Mouse (Mus musculus): ENCODE measurements at regions not wholly inside any gene's neighbourhood (a gene's known extent, or its start where the extent isn't known, plus 50 kb on each side); places are given as distances from the start of the nearest gene placed in this dataset.

GRCm38 (mm10) chr8:88934708-88935107 lies 109.3 kb downstream of the Sall1 start:
- Histone ChIP-seq H3K36me3 (no peaks in the 10 kb centered on the region), H3K4me1 (peaks cover 32% of the 10 kb centered on the region), H3K4me3 (no peak overlapping the region), H3K4me2 (replicated peaks) (no peak overlapping the region), H3K27ac (no peak overlapping the region), H3K9me3 (no peaks in the 10 kb centered on the region), H3K27me3 (peaks cover 47% of the 10 kb centered on the region), H3K9ac (no peak overlapping the region)
- WGBS = 84% methylated on average over 5 of the region's 5 CpGs
- ATAC-seq (ENCODE audit: low FRiP score, low read depth) = no peak

GRCm38 (mm10) chr8:88931050-88931449 lies 112.9 kb downstream of the Sall1 start:
- H3K36me3 ChIP-seq = no peaks in the 10 kb centered on the region
- H3K4me1 ChIP-seq = peaks cover 33% of the 10 kb centered on the region
- H3K27ac ChIP-seq = no peak overlapping the region
- WGBS = 83% methylated on average over 5 of the region's 5 CpGs
- H3K27me3 ChIP-seq = peaks cover 41% of the 10 kb centered on the region
- H3K4me3 ChIP-seq = no peak overlapping the region
- H3K4me2 ChIP-seq (replicated peaks) = no peak overlapping the region
- no peak for ATAC-seq (ENCODE audit: low FRiP score, low read depth)
- no peaks in the 10 kb centered on the region for H3K9me3 ChIP-seq
- no peak overlapping the region for H3K9ac ChIP-seq

GRCm38 (mm10) chr8:88930370-88930769 lies 113.6 kb downstream of the Sall1 start:
- Histone ChIP-seq H3K4me1 (peaks cover 27% of the 10 kb centered on the region), H3K9me3 (no peaks in the 10 kb centered on the region), H3K27ac (no peak overlapping the region), H3K4me2 (replicated peaks) (no peak overlapping the region), H3K4me3 (no peak overlapping the region), H3K9ac (no peak overlapping the region), H3K36me3 (no peaks in the 10 kb centered on the region), H3K27me3 (peaks cover 38% of the 10 kb centered on the region)
- 40% methylated on average over 2 of the region's 2 CpGs for WGBS
- no peak for ATAC-seq (ENCODE audit: low FRiP score, low read depth)

- peaks cover 44% of the 10 kb centered on the region for H3K27me3 ChIP-seq
- H3K27ac ChIP-seq = peak overlapping the region; percentile 52; the same call in 1 of the 2 replicates
- WGBS = 11% methylated on average over 7 of the region's 7 CpGs
- H3K4me3 ChIP-seq = no peak overlapping the region
- no peak overlapping the region for H3K9ac ChIP-seq
- no peaks in the 10 kb centered on the region for H3K36me3 ChIP-seq
- no peaks in the 10 kb centered on the region for H3K9me3 ChIP-seq
- H3K4me2 ChIP-seq (replicated peaks) = peak overlapping the region; percentile 23
- H3K4me1 ChIP-seq = peaks cover 27% of the 10 kb centered on the region
- peak; percentile 76 for ATAC-seq (ENCODE audit: low FRiP score, low read depth)
Measured at GRCm38 (mm10) chr8:88928675-88929377, 115.1 kb downstream of the Sall1 start.

- H3K27me3 ChIP-seq = peaks cover 24% of the 10 kb centered on the region
- no peak overlapping the region for H3K9ac ChIP-seq
- no peaks in the 10 kb centered on the region for H3K9me3 ChIP-seq
- no peak overlapping the region for H3K4me2 ChIP-seq (replicated peaks)
- ATAC-seq (ENCODE audit: low FRiP score, low read depth) = no peak
- H3K4me3 ChIP-seq = no peak overlapping the region
- WGBS = 55% methylated on average over 7 of the region's 7 CpGs
- H3K4me1 ChIP-seq = peaks cover 18% of the 10 kb centered on the region
- no peak overlapping the region for H3K27ac ChIP-seq
- no peaks in the 10 kb centered on the region for H3K36me3 ChIP-seq
Measured at GRCm38 (mm10) chr8:88922840-88923239, 121.1 kb downstream of the Sall1 start.

GRCm38 (mm10) chr8:88921967-88922366 lies 122.0 kb downstream of the Sall1 start:
- WGBS = 74% methylated on average over 4 of the region's 4 CpGs
- no peak overlapping the region for H3K27ac ChIP-seq
- H3K4me1 ChIP-seq = peaks cover 26% of the 10 kb centered on the region
- no peaks in the 10 kb centered on the region for H3K9me3 ChIP-seq
- no peak overlapping the region for H3K9ac ChIP-seq
- no peak overlapping the region for H3K4me3 ChIP-seq
- no peaks in the 10 kb centered on the region for H3K36me3 ChIP-seq
- ATAC-seq (ENCODE audit: low FRiP score, low read depth) = no peak
- peaks cover 24% of the 10 kb centered on the region for H3K27me3 ChIP-seq
- H3K4me2 ChIP-seq (replicated peaks) = no peak overlapping the region

GRCm38 (mm10) chr8:88919282-88919681 lies 124.7 kb downstream of the Sall1 start:
- Histone ChIP-seq H3K27me3 (peaks cover 38% of the 10 kb centered on the region), H3K4me3 (no peak overlapping the region), H3K27ac (no peak overlapping the region), H3K9me3 (no peaks in the 10 kb centered on the region), H3K36me3 (no peaks in the 10 kb centered on the region), H3K4me1 (peaks cover 29% of the 10 kb centered on the region), H3K4me2 (replicated peaks) (no peak overlapping the region), H3K9ac (no peak overlapping the region)
- ATAC-seq (ENCODE audit: low FRiP score, low read depth) = no peak
- 31% methylated on average over 4 of the region's 4 CpGs for whole genome bisulfite sequencing

GRCm38 (mm10) chr8:88916064-88916463 lies 127.9 kb downstream of the Sall1 start:
- Histone ChIP-seq H3K27me3 (peaks cover 35% of the 10 kb centered on the region), H3K27ac (no peak overlapping the region), H3K9me3 (no peaks in the 10 kb centered on the region), H3K9ac (no peak overlapping the region), H3K36me3 (no peaks in the 10 kb centered on the region), H3K4me3 (no peak overlapping the region), H3K4me2 (replicated peaks) (no peak overlapping the region), H3K4me1 (peaks cover 25% of the 10 kb centered on the region)
- no peak for ATAC-seq (ENCODE audit: low FRiP score, low read depth)
- 85% methylated on average over 4 of the region's 4 CpGs for WGBS

GRCm38 (mm10) chr8:88914657-88915056 lies 129.3 kb downstream of the Sall1 start:
- H3K4me1 ChIP-seq = peaks cover 25% of the 10 kb centered on the region
- H3K4me2 ChIP-seq (replicated peaks) = no peak overlapping the region
- no peak overlapping the region for H3K27ac ChIP-seq
- no peaks in the 10 kb centered on the region for H3K9me3 ChIP-seq
- H3K27me3 ChIP-seq = peaks cover 37% of the 10 kb centered on the region
- no peaks in the 10 kb centered on the region for H3K36me3 ChIP-seq
- H3K4me3 ChIP-seq = no peak overlapping the region
- 81% methylated on average over 6 of the region's 6 CpGs for WGBS
- ATAC-seq (ENCODE audit: low FRiP score, low read depth) = no peak
- no peak overlapping the region for H3K9ac ChIP-seq

GRCm38 (mm10) chr8:88914190-88914589 lies 129.8 kb downstream of the Sall1 start:
- Histone ChIP-seq H3K4me3 (no peak overlapping the region), H3K9me3 (no peaks in the 10 kb centered on the region), H3K27me3 (peaks cover 39% of the 10 kb centered on the region), H3K9ac (no peak overlapping the region), H3K4me1 (peaks cover 23% of the 10 kb centered on the region), H3K4me2 (replicated peaks) (no peak overlapping the region), H3K36me3 (no peaks in the 10 kb centered on the region), H3K27ac (no peak overlapping the region)
- no peak for ATAC-seq (ENCODE audit: low FRiP score, low read depth)
- 68% methylated on average over 6 of the region's 6 CpGs for WGBS

GRCm38 (mm10) chr8:88906244-88906643 lies 137.7 kb downstream of the Sall1 start:
- no peak overlapping the region for H3K4me3 ChIP-seq
- peaks cover 44% of the 10 kb centered on the region; the same call in 1 of the 2 replicates for H3K27me3 ChIP-seq
- no peak for ATAC-seq (ENCODE audit: low FRiP score, low read depth)
- H3K9ac ChIP-seq = no peak overlapping the region
- H3K27ac ChIP-seq = no peak overlapping the region
- WGBS = 85% methylated on average over 6 of the region's 6 CpGs
- peaks cover 7% of the 10 kb centered on the region for H3K4me1 ChIP-seq
- no peaks in the 10 kb centered on the region for H3K9me3 ChIP-seq
- H3K4me2 ChIP-seq (replicated peaks) = no peak overlapping the region
- no peaks in the 10 kb centered on the region for H3K36me3 ChIP-seq

- no peak overlapping the region for H3K27ac ChIP-seq
- H3K4me1 ChIP-seq = peaks cover 7% of the 10 kb centered on the region
- no peak overlapping the region for H3K4me3 ChIP-seq
- peak; percentile 51; the same call in 1 of the 2 replicates for ATAC-seq (ENCODE audit: low FRiP score, low read depth)
- no peaks in the 10 kb centered on the region for H3K9me3 ChIP-seq
- H3K4me2 ChIP-seq (replicated peaks) = no peak overlapping the region
- H3K36me3 ChIP-seq = no peaks in the 10 kb centered on the region
- peaks cover 46% of the 10 kb centered on the region; the same call in 1 of the 2 replicates for H3K27me3 ChIP-seq
- 56% methylated on average over 12 of the region's 12 CpGs for WGBS
- no peak overlapping the region for H3K9ac ChIP-seq
Measured at GRCm38 (mm10) chr8:88903094-88903493, 140.9 kb downstream of the Sall1 start.
